Mouse (Mus musculus) erythroblast, embryonic 14.5 days (primary cell): Measurements from ENCODE around the gene Cldn20.

Experiments used
- GATA1 ChIP-seq: IDR thresholded peaks from 2 replicates; pipeline ENCODE4 v1.6.1; 2012; ENCODE audit warnings: low read length, inconsistent platforms, mixed read lengths
- TAL1 ChIP-seq: IDR thresholded peaks from 3 replicates; pipeline ENCODE4 v1.6.1; 2012; ENCODE audit warnings: low read length, inconsistent platforms, mixed read lengths

- no peak for TF ChIP-seq TAL1
- TF ChIP-seq GATA1: no peak
Observed at GRCm38 (mm10) chr17:3570876-3571275, 38.5 kb downstream of the Cldn20 start.
